Mouse (Mus musculus) E14TG2a.4 (cell line): ENCODE measurements around the gene Atp4a.
A peak's percentile ranks its signal among the peaks of the same experiment; 100 is the strongest.

Experiments
- H3K27me3 ChIP-seq: 2 replicates; pipeline ENCODE4 v1.6.1; 2014; ENCODE audit warnings: low read length, control low read depth; ENCODE audit not compliant: insufficient read depth
- H3K36me3 ChIP-seq: 2 replicates; pipeline ENCODE4 v1.6.1; 2014; ENCODE audit warnings: low read length, control low read depth; ENCODE audit not compliant: insufficient read depth
- H3K4me1 ChIP-seq: replicated peaks from 2 replicates; pipeline ENCODE4 v1.6.1; 2014; ENCODE audit warnings: low read depth, low read length, control low read depth
- H3K4me3 ChIP-seq: replicated peaks from 2 replicates; pipeline ENCODE4 v1.5.1; 2014; ENCODE audit warnings: mild to moderate bottlenecking, low read length
- H3K9me3 ChIP-seq: 2 replicates; pipeline ENCODE4 v1.6.1; 2014; ENCODE audit warnings: low read length, control low read depth
- CTCF ChIP-seq: conservative IDR thresholded peaks from 2 replicates; pipeline ENCODE4 v1.5.1; 2014; ENCODE audit warnings: low read length
- NANOG ChIP-seq: IDR thresholded peaks from 2 replicates; pipeline ENCODE4 v1.6.1; 2014; ENCODE audit warnings: borderline replicate concordance, low read length, mixed read lengths
- POU5F1 ChIP-seq: IDR thresholded peaks from 2 replicates; pipeline ENCODE4 v1.6.1; 2014; ENCODE audit warnings: low read length, borderline replicate concordance

Gene Atp4a

DNA sequence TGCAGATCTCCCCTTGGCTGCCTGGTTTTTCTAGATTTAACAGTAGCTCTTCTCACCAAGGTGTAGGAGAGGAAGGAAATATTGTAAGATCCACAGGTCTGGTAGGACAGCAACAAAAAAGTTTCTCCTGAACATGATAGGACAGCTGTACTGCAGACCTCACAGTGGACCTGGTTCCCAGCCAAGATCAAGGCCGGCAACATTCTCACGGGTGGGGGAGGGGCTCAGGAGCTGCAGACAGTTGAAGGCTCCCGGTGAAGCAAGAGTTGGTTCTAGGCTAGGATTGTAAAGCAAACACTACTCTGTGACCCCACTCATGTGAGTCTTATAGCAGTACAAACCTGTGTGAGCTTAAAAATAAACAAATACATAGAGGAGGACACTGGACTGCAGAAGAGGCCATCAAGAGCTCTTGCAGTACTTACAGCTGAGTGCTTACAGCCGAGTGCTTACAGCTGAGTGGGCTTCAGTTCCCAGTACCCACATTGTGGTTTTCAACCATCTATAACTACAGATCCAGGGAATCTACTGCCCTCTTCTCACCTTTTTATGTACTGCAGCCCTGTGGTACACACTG is 32.1 kb downstream of the Atp4a start:
- Histone ChIP-seq H3K4me1 (peaks cover 4% of the 10 kb centered on the region; the same call in 1 of the 2 replicates), H3K36me3 (no peaks in the 10 kb centered on the region), H3K9me3 (no peaks in the 10 kb centered on the region), H3K4me3 (no peak overlapping the region), H3K27me3 (0 out of 2 replicates have a peak, but pooled peaks cover 3% of the 10 kb centered on the region)
- TF ChIP-seq CTCF (0 out of 2 replicates have a peak, but pooled peaks have one; percentile 6), POU5F1 (no peak), NANOG (no peak)

- H3K36me3 ChIP-seq = no peaks in the 10 kb centered on the region
- peaks cover 28% of the 10 kb centered on the region for H3K4me1 ChIP-seq
- H3K9me3 ChIP-seq = no peaks in the 10 kb centered on the region
- peaks cover 3% of the 10 kb centered on the region; the same call in 1 of the 2 replicates for H3K27me3 ChIP-seq
- H3K4me3 ChIP-seq = no peak overlapping the region
- TF ChIP-seq CTCF (peak; percentile 55), NANOG (no peak), POU5F1 (no peak)
Measured at GRCm38 (mm10) chr7:30747525-30748204, 35.7 kb downstream of the Atp4a start.

GRCm38 (mm10) chr7:30749824-30750606 is 38.0 kb downstream of the Atp4a start:
- H3K36me3 ChIP-seq = no peaks in the 10 kb centered on the region
- no peak for TF ChIP-seq POU5F1
- no peak for TF ChIP-seq NANOG
- no peak for TF ChIP-seq CTCF
- H3K4me1 ChIP-seq = peaks cover 24% of the 10 kb centered on the region
- H3K4me3 ChIP-seq = no peak overlapping the region
- peaks cover 7% of the 10 kb centered on the region for H3K9me3 ChIP-seq
- peaks cover 12% of the 10 kb centered on the region for H3K27me3 ChIP-seq

- no peak within 1 kb of the TSS for H3K4me3 ChIP-seq
- peaks cover 26% of the 10 kb centered on the region for H3K4me1 ChIP-seq
- no peaks in the 10 kb centered on the region for H3K36me3 ChIP-seq
- H3K27me3 ChIP-seq = peaks cover 22% of the 10 kb centered on the region
- no peak for TF ChIP-seq NANOG
- no peak for TF ChIP-seq POU5F1
- no peak for TF ChIP-seq CTCF
- peaks cover 10% of the 10 kb centered on the region for H3K9me3 ChIP-seq
Measured at GRCm38 (mm10) chr7:30751086-30751669, 39.2 kb downstream of the Atp4a start, which contains the start of gene Sbsn. TSS of gene Sbsn (plus strand) at chr7:30751471.

GRCm38 (mm10) chr7:30757001-30757400 is 45.0 kb downstream of the Atp4a start:
- no peak overlapping the region for H3K4me3 ChIP-seq
- peaks cover 25% of the 10 kb centered on the region for H3K4me1 ChIP-seq
- H3K36me3 ChIP-seq = no peaks in the 10 kb centered on the region
- H3K27me3 ChIP-seq = peaks cover 33% of the 10 kb centered on the region
- TF ChIP-seq NANOG = no peak
- TF ChIP-seq POU5F1 = no peak
- TF ChIP-seq CTCF = no peak
- H3K9me3 ChIP-seq = peaks cover 10% of the 10 kb centered on the region

DNA sequence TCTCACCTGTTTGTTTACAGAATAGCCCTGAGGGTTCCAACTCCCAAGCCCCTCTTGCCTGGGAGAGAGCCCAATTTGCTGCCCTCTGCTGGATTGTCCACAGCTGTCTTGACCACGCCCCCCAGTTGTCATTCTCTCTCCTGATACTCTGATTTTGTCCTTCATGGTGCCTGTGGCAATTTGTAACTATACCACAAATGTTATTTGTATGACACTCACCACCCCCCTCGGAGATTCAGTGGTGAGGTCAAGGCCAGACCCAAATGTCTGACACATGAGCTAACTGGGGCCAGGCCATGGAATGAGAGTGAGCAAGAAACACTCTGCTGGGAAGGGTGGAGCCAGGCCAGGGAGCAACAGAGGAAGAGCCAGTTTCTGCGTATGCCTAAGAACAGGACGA is 46.8 kb downstream of the Atp4a start:
- TF ChIP-seq POU5F1 (no peak), CTCF (peak; percentile 20), NANOG (no peak)
- Histone ChIP-seq H3K36me3 (no peaks in the 10 kb centered on the region), H3K4me3 (no peak overlapping the region), H3K27me3 (peaks cover 43% of the 10 kb centered on the region), H3K9me3 (peaks cover 10% of the 10 kb centered on the region), H3K4me1 (peaks cover 36% of the 10 kb centered on the region)

- Histone ChIP-seq H3K4me1 (peaks cover 45% of the 10 kb centered on the region), H3K27me3 (peaks cover 47% of the 10 kb centered on the region), H3K4me3 (no peak overlapping the region), H3K9me3 (no peaks in the 10 kb centered on the region), H3K36me3 (no peaks in the 10 kb centered on the region)
- TF ChIP-seq POU5F1 = no peak
- TF ChIP-seq NANOG = no peak
- no peak for TF ChIP-seq CTCF
Measured at GRCm38 (mm10) chr7:30761769-30762352, 49.9 kb downstream of the Atp4a start.

DNA sequence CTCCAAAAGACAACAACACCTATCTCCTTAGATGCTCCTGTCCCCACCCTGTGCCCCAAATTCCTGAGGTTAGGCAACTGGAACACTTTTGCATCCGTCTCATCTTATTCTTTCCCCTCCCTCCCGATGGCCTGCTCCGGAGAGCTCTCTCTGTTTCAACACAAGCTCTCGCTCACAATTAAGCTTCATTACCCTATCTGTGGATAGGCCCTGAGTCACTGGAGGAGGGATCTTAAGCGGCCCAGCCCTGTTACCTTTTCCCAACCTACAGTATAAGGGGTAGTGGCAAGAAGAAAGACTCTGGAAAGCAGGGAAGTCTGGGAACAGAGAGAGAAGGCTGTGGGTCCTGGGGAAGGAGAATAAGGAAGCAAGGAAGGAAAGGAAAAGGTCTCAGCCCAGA is 51.4 kb downstream of the Atp4a start, which contains the start of gene Dmkn:
Dmkn (plus strand) TSS at position 301 of the 400 bp plus-strand sequence.
- Histone ChIP-seq H3K27me3 (peaks cover 51% of the 10 kb centered on the region), H3K9me3 (no peaks in the 10 kb centered on the region), H3K4me3 (no peak within 1 kb of the TSS), H3K4me1 (peaks cover 44% of the 10 kb centered on the region), H3K36me3 (no peaks in the 10 kb centered on the region)
- TF ChIP-seq POU5F1 (no peak), CTCF (no peak), NANOG (no peak)
